Mouse (Mus musculus) erythroblast, embryonic 14.5 days (primary cell): ENCODE results near the gene Hjurp.

Experiments used
- GATA1 ChIP-seq: IDR thresholded peaks from 2 replicates; pipeline ENCODE4 v1.6.1; 2012; ENCODE audit warnings: low read length, inconsistent platforms, mixed read lengths
- TAL1 ChIP-seq: IDR thresholded peaks from 3 replicates; pipeline ENCODE4 v1.6.1; 2012; ENCODE audit warnings: low read length, inconsistent platforms, mixed read lengths

DNA sequence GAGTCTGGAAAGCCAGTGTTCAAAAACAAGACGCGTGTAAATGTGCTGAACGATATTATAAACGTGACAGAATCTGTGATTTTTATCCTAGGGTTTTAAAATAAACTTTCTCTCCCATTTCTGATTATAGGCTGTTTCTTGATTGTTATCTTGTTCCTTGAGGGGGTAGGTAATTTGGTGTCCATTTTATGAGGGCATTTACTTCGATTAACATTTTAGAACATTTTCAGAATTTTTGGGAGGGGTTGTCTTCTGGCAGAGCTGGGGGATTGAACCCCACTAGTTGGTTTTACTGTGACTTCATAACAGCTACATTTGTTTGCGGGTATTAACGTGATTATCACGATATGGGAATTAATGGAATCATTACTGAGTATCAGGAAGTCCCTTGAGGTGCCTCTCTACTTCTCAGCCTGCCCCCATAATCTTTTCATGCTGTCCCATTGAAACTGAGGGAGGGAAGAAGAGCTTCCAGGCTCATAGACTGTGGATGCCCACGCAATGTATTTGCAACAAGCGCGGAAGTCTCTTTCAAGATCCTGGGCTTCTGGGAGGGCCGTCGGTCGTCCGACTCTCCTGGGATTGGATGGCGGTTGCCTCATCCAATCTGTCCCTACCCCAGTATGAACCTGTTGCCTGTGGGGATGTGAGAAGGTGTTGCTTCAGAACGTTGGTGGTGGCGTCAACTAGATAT, 532 bp upstream of the Hjurp start:
- TF ChIP-seq GATA1 = no peak
- TF ChIP-seq TAL1 = no peak
